Mouse (Mus musculus): ENCODE results near the gene Fgd6. TPM values are rescaled to one million over a fixed set of nuclear protein-coding genes. Genes with fewer than 3 reads are reported as not detected.

The Fgd6 gene
- total and polyA plus RNA-seq, 3 experiments, result 1.2 to 2.8 TPM; not detected in 1

GRCm38 (mm10) chr10:94171440-94172130, 135.8 kb downstream of the Fgd6 start:
- no peaks in the 10 kb centered on the region for H3K4me1 ChIP-seq (ENCODE audit: control insufficient read depth in 1 of 2, insufficient read depth in 2 of 2, low read length in 2 of 2)
- H3K9me3 ChIP-seq (replicated peaks; ENCODE audit: insufficient read depth, low read length), result no peaks in the 10 kb centered on the region
- H3K36me3 ChIP-seq (ENCODE audit: control insufficient read depth in 1 of 2, insufficient read depth in 2 of 2, low read length in 2 of 2), result peaks cover 0 to 3% of the 10 kb centered on the region in 2 experiments; a peak in 2 of 4 replicates
- no peak for DNase-seq (ENCODE audit: low read depth, low spot score)
- no peak overlapping the region for H3K4me3 ChIP-seq (ENCODE audit: control insufficient read depth in 1 of 2, insufficient read depth in 1 of 2, low read depth in 2 of 2, low read length in 2 of 2)
- H3K27me3 ChIP-seq (ENCODE audit: control insufficient read depth in 1 of 2, insufficient read depth in 2 of 2, low read length in 2 of 2), result no peaks in the 10 kb centered on the region
- TF ChIP-seq HCFC1 (IDR thresholded peaks at IDR 0.05; ENCODE audit: low read depth, low read length), result no peak
- no peak for TF ChIP-seq MEF2A (IDR thresholded peaks at IDR 0.05; ENCODE audit: extremely low read depth, insufficient replicate concordance, low read depth, low read length, poor library complexity, severe bottlenecking)
- no peak for TF ChIP-seq ZC3H11A (IDR thresholded peaks at IDR 0.05; ENCODE audit: low read depth, low read length)
- TF ChIP-seq ETS1 (IDR thresholded peaks at IDR 0.05; ENCODE audit: low read depth, low read length), result no peak
- TF ChIP-seq TCF12 (IDR thresholded peaks at IDR 0.05; ENCODE audit: low read depth, low read length), result no peak
- no peak for TF ChIP-seq ZNF384 (IDR thresholded peaks at IDR 0.05; ENCODE audit: low read depth, low read length)
- TF ChIP-seq MYC (IDR thresholded peaks at IDR 0.05; ENCODE audit: low read depth, low read length), result no peak
- TF ChIP-seq POLR2A (IDR thresholded peaks at IDR 0.05; ENCODE audit: control insufficient read depth in 1 of 2, insufficient read depth in 1 of 2, low read depth in 1 of 2, low read length in 2 of 2, poor library complexity in 1 of 2), result no peak
- no peak for TF ChIP-seq RCOR1 (IDR thresholded peaks at IDR 0.05; ENCODE audit: low read depth, low read length)
- TF ChIP-seq JUND (IDR thresholded peaks at IDR 0.05; ENCODE audit: low read depth, low read length), result no peak
- TF ChIP-seq KAT2A (conservative IDR thresholded peaks at IDR 0.05; ENCODE audit: low read depth, low read length), result no peak
- no peak for TF ChIP-seq MAZ (IDR thresholded peaks at IDR 0.05; ENCODE audit: low read depth, low read length)
- no peaks in the 10 kb centered on the region for H3K79me2 ChIP-seq (ENCODE audit: control insufficient read depth, insufficient read depth, low read length, poor library complexity)
- no peak overlapping the region for H3K9ac ChIP-seq (ENCODE audit: control insufficient read depth, low read depth, low read length, poor library complexity, severe bottlenecking)
- H3K27ac ChIP-seq (ENCODE audit: control insufficient read depth, low read depth, low read length), result no peak overlapping the region

GRCm38 (mm10) chr10:94172137-94172536, 136.3 kb downstream of the Fgd6 start:
- Histone ChIP-seq H3K4me3 (ENCODE audit: control insufficient read depth in 1 of 2, insufficient read depth in 1 of 2, low read depth in 2 of 2, low read length in 2 of 2) (no peak overlapping the region), H3K36me3 (ENCODE audit: control insufficient read depth in 1 of 2, insufficient read depth in 2 of 2, low read length in 2 of 2) (peaks cover 0 to 3% of the 10 kb centered on the region in 2 experiments; a peak in 2 of 4 replicates), H3K4me1 (ENCODE audit: control insufficient read depth in 1 of 2, insufficient read depth in 2 of 2, low read length in 2 of 2) (no peaks in the 10 kb centered on the region), H3K27ac (ENCODE audit: control insufficient read depth, low read depth, low read length) (no peak overlapping the region), H3K27me3 (ENCODE audit: control insufficient read depth in 1 of 2, insufficient read depth in 2 of 2, low read length in 2 of 2) (no peaks in the 10 kb centered on the region), H3K9me3 (replicated peaks; ENCODE audit: insufficient read depth, low read length) (no peaks in the 10 kb centered on the region), H3K79me2 (ENCODE audit: control insufficient read depth, insufficient read depth, low read length, poor library complexity) (no peaks in the 10 kb centered on the region), H3K9ac (ENCODE audit: control insufficient read depth, low read depth, low read length, poor library complexity, severe bottlenecking) (no peak overlapping the region)
- no peak for DNase-seq (ENCODE audit: low read depth, low spot score)
- TF ChIP-seq RCOR1 (IDR thresholded peaks at IDR 0.05; ENCODE audit: low read depth, low read length) (no peak), KAT2A (conservative IDR thresholded peaks at IDR 0.05; ENCODE audit: low read depth, low read length) (no peak), MAFK (IDR thresholded peaks at IDR 0.05; ENCODE audit: borderline replicate concordance, low read depth, low read length) (no peak), MEF2A (IDR thresholded peaks at IDR 0.05; ENCODE audit: extremely low read depth, insufficient replicate concordance, low read depth, low read length, poor library complexity, severe bottlenecking) (no peak), BHLHE40 (IDR thresholded peaks at IDR 0.05; ENCODE audit: borderline replicate concordance, low read depth, low read length) (no peak), SIN3A (IDR thresholded peaks at IDR 0.05; ENCODE audit: low read length) (no peak), MYC (IDR thresholded peaks at IDR 0.05; ENCODE audit: low read depth, low read length) (no peak), E2F4 (IDR thresholded peaks at IDR 0.05; ENCODE audit: borderline replicate concordance, low read depth, low read length) (no peak), MXI1 (IDR thresholded peaks at IDR 0.05; ENCODE audit: low read depth, low read length) (no peak), ZC3H11A (IDR thresholded peaks at IDR 0.05; ENCODE audit: low read depth, low read length) (no peak), ELF1 (IDR thresholded peaks at IDR 0.05; ENCODE audit: low read depth, low read length) (no peak), SMC3 (IDR thresholded peaks at IDR 0.05; ENCODE audit: low read depth, low read length) (no peak)

All from MEL (cell line).